Mouse (Mus musculus): ENCODE data around the gene Umad1.

GRCm38 (mm10) chr6:8336487-8337390 lies 77.7 kb downstream of the Umad1 start:
- no peak for TF ChIP-seq POLR2A (IDR thresholded peaks at IDR 0.05; ENCODE audit: low read depth, low read length)
- TF ChIP-seq CTCF (conservative IDR thresholded peaks at IDR 0.05; ENCODE audit: insufficient read depth, insufficient read length, low read depth, low read length) = no peak

All from kidney, adult 2 months (tissue).